8 mouse cellular contexts compared by ENCODE assay signal in genomic region chr13:80962789-80963590, GRCm38 (mm10).
DNase-seq lines count a peak whose midpoint lies in the region; ATAC-seq and TF ChIP-seq lines count a peak whose summit lies in the region.

No protein-coding gene starts in this region.

- H3K9me3 ChIP-seq in MEL (replicated peaks; ENCODE audit: insufficient read depth, low read length): no peaks in the 10 kb centered on the region
- no peaks in the 10 kb centered on the region for H3K9me3 ChIP-seq in forebrain, embryonic 13.5 days (replicated peaks)
- no peaks in the 10 kb centered on the region for H3K9me3 ChIP-seq in lung, embryonic 14.5 days (ENCODE audit: low read depth, low read length)

- peak; percentile 98 for ATAC-seq in forebrain, embryonic 13.5 days
- ATAC-seq in lung, embryonic 14.5 days (ENCODE audit: insufficient read depth): peak; percentile 97

- 7% methylated on average over 49 of the region's 51 CpGs for WGBS in forebrain, embryonic 13.5 days
- under 1% methylated on average over 51 of the region's 51 CpGs for WGBS in large intestine, adult 2 months
- WGBS in lung, embryonic 14.5 days: 2% methylated on average over 43 of the region's 51 CpGs
- 9% methylated on average over 51 of the region's 51 CpGs for WGBS in olfactory bulb, adult 2 months

- H3K4me1 ChIP-seq in MEL (ENCODE audit: control insufficient read depth in 1 of 2, insufficient read depth in 2 of 2, low read length in 2 of 2): no peaks in the 10 kb centered on the region
- no peaks in the 10 kb centered on the region for H3K4me1 ChIP-seq in forebrain, embryonic 13.5 days
- H3K4me1 ChIP-seq in lung, embryonic 14.5 days (ENCODE audit: insufficient read depth): no peaks in the 10 kb centered on the region
- no peaks in the 10 kb centered on the region for H3K4me1 ChIP-seq in olfactory bulb, adult 2 months (ENCODE audit: control insufficient read depth, insufficient read depth, low read length)

- no peaks in the 10 kb centered on the region for H3K36me3 ChIP-seq in MEL (ENCODE audit: control insufficient read depth in 1 of 2, insufficient read depth in 2 of 2, low read length in 2 of 2)
- H3K36me3 ChIP-seq in forebrain, embryonic 13.5 days (ENCODE audit: poor library complexity, severe bottlenecking): no peaks in the 10 kb centered on the region
- no peaks in the 10 kb centered on the region for H3K36me3 ChIP-seq in lung, embryonic 14.5 days (ENCODE audit: insufficient read depth)

- no peaks in the 10 kb centered on the region for H3K79me2 ChIP-seq in MEL (ENCODE audit: control insufficient read depth, insufficient read depth, low read length, poor library complexity)

- TF ChIP-seq CTCF in MEL (IDR thresholded peaks at IDR 0.05 in 2 of 3, conservative IDR thresholded peaks at IDR 0.05 in 1 of 3; ENCODE audit: control insufficient read depth in 1 of 3, insufficient read depth in 1 of 3, low read depth in 2 of 3, low read length in 3 of 3, poor library complexity in 1 of 3, severe bottlenecking in 1 of 3): no peak
- no peak for TF ChIP-seq CTCF in lung, embryonic 14.5 days (IDR thresholded peaks at IDR 0.05; ENCODE audit: low read depth)
- no peak for TF ChIP-seq CTCF in olfactory bulb, adult 2 months (IDR thresholded peaks at IDR 0.05; ENCODE audit: insufficient read depth, low read depth, low read length)

- no peaks in the 10 kb centered on the region for H3K27me3 ChIP-seq in MEL (ENCODE audit: control insufficient read depth in 1 of 2, insufficient read depth in 2 of 2, low read length in 2 of 2)
- peaks cover 7% of the 10 kb centered on the region for H3K27me3 ChIP-seq in forebrain, embryonic 13.5 days
- no peaks in the 10 kb centered on the region for H3K27me3 ChIP-seq in lung, embryonic 14.5 days (ENCODE audit: insufficient read depth, low read length)

- peak overlapping the region; percentile 42 to 45; a peak in 3 of 4 replicates for H3K4me3 ChIP-seq in MEL (ENCODE audit: control insufficient read depth in 1 of 2, insufficient read depth in 1 of 2, low read depth in 2 of 2, low read length in 2 of 2)
- H3K4me3 ChIP-seq in forebrain, embryonic 13.5 days: peak overlapping the region; percentile 55
- H3K4me3 ChIP-seq in lung, embryonic 14.5 days (ENCODE audit: low read depth, low read length): peak overlapping the region; percentile 41
- H3K4me3 ChIP-seq in olfactory bulb, adult 2 months (ENCODE audit: insufficient read depth, low read depth, low read length): peak overlapping the region; percentile 51

- DNase-seq in MEL (ENCODE audit: low read depth, low spot score): peak; percentile 56
- peak; percentile 20 for DNase-seq in c-Kit-positive CD71-positive TER-119-positive erythroid progenitor cells, embryonic 14.5 days (ENCODE audit: low spot score)
- peak; percentile 87 to 90 for DNase-seq in heart, postnatal 10 days
- peak; percentile 60 for DNase-seq in large intestine, adult 2 months (ENCODE audit: low read depth, low spot score)
- DNase-seq in lung, embryonic 14.5 days: peak; percentile 91
- peak; percentile 22 to 49 for DNase-seq in thymus, postnatal 36 days

- no peak overlapping the region for H3K27ac ChIP-seq in MEL (ENCODE audit: control insufficient read depth, low read depth, low read length)
- H3K27ac ChIP-seq in forebrain, embryonic 13.5 days: no peak overlapping the region
- peak overlapping the region; percentile 90 for H3K27ac ChIP-seq in lung, embryonic 14.5 days (ENCODE audit: low read depth)
- H3K27ac ChIP-seq in olfactory bulb, adult 2 months (ENCODE audit: insufficient read depth, low read depth, low read length): peak overlapping the region; percentile 87

- intact Hi-C loops in heart, postnatal 10 days (cut with DNase I): loop anchor here (2.0 to 10.0 kb wide), 3 partner anchors 80 to 392 kb away; partner anchors contain the start of gene Arrdc3

- H3K4me2 ChIP-seq in forebrain, embryonic 13.5 days: peak overlapping the region; percentile 81
- peak overlapping the region; percentile 77 for H3K4me2 ChIP-seq in lung, embryonic 14.5 days

- no peak for TF ChIP-seq EP300 in MEL (IDR thresholded peaks at IDR 0.05; ENCODE audit: low read depth in 1 of 2, low read length in 2 of 2)

- peak overlapping the region; percentile 47 for H3K9ac ChIP-seq in MEL (ENCODE audit: control insufficient read depth, low read depth, low read length, poor library complexity, severe bottlenecking)
- peak overlapping the region; percentile 71 for H3K9ac ChIP-seq in forebrain, embryonic 13.5 days
- H3K9ac ChIP-seq in lung, embryonic 14.5 days: peak overlapping the region; percentile 61

- TF ChIP-seq POLR2A in MEL (IDR thresholded peaks at IDR 0.05; ENCODE audit: control insufficient read depth in 1 of 2, insufficient read depth in 1 of 2, low read depth in 1 of 2, low read length in 2 of 2, poor library complexity in 1 of 2): no peak
- TF ChIP-seq POLR2A in olfactory bulb, adult 2 months (IDR thresholded peaks at IDR 0.05; ENCODE audit: insufficient read depth, low read depth, low read length): peak; percentile 48; the same call in 1 of the 2 replicates

- no peak for TF ChIP-seq RAD21 in MEL (IDR thresholded peaks at IDR 0.05; ENCODE audit: low read depth, low read length)

TF ChIP-seq in MEL, 35 proteins besides CTCF, POLR2A, EP300 and RAD21:
- TF ChIP-seq ZC3H11A (IDR thresholded peaks at IDR 0.05; ENCODE audit: low read depth, low read length): no peak
- 0 out of 2 replicates have a peak, but pooled peaks have one; percentile 14 for TF ChIP-seq MAX (IDR thresholded peaks at IDR 0.05; ENCODE audit: low read length)
- peak; percentile 80 for TF ChIP-seq USF1 (IDR thresholded peaks at IDR 0.05; ENCODE audit: low read depth, low read length)
- TF ChIP-seq TBP (IDR thresholded peaks at IDR 0.05; ENCODE audit: low read depth, low read length): no peak
- no peak for TF ChIP-seq RCOR1 (IDR thresholded peaks at IDR 0.05; ENCODE audit: low read depth, low read length)
- no peak for TF ChIP-seq BHLHE40 (IDR thresholded peaks at IDR 0.05; ENCODE audit: borderline replicate concordance, low read depth, low read length)
- TF ChIP-seq SIN3A (IDR thresholded peaks at IDR 0.05; ENCODE audit: low read length): no peak
- TF ChIP-seq MYB (IDR thresholded peaks at IDR 0.05; ENCODE audit: low read depth, low read length): no peak
TF ChIP-seq in MEL: peak in this region for 2.

Comparison
In these comparisons a context has a peak if more than half of its experiments do, and no peak if none do; other contexts are left out.
1. DNase-seq: peak in every context shown above with its lines; median percentile 91 in lung, embryonic 14.5 days; 88 in heart, postnatal 10 days; 60 in large intestine, adult 2 months; 56 in MEL; 36 in thymus, postnatal 36 days; 20 in c-Kit-positive CD71-positive TER-119-positive erythroid progenitor cells, embryonic 14.5 days.
2. H3K27ac ChIP-seq: peak in lung, embryonic 14.5 days (single experiment) and olfactory bulb, adult 2 months (single experiment); none in MEL (single experiment) and forebrain, embryonic 13.5 days (single experiment).
3. Peak in every context shown above with its lines, with median percentiles within 50 percentile points of each other: H3K4me3 ChIP-seq and H3K9ac ChIP-seq.